Mouse (Mus musculus) E14TG2a.4 (cell line): Measurements from ENCODE around the gene Dao.

Experiments
- CTCF ChIP-seq: conservative IDR thresholded peaks from 2 replicates; pipeline ENCODE4 v1.5.1; 2014; ENCODE audit warnings: low read length
- POU5F1 ChIP-seq: IDR thresholded peaks from 2 replicates; pipeline ENCODE4 v1.6.1; 2014; ENCODE audit warnings: low read length, borderline replicate concordance

DNA sequence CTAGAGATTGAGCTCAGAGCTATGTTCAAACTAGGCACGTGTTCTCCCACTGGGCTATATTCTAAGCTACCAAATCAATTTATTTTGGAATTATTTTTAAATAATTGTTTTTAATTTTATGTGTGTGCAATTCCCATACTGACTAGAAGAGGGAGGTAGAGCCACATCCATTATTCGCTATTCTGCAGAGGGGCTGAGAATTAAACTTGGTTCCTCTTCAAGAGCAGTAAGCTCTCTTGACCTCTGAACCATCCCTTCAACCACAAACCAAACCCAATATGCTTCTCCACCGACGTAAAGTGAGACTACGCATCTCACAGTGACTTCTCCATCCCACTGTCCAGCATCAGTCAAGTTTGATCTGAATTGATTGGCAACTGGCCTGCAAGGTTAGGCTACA lies 43.7 kb downstream of the Dao start:
- peak; percentile 93 for TF ChIP-seq CTCF
- no peak for TF ChIP-seq POU5F1
